Mouse (Mus musculus) kidney, postnatal 0 days (tissue): ENCODE measurements around the gene Pdrg1. TPM values are rescaled to one million over a fixed set of nuclear protein-coding genes. Genes with fewer than 3 reads are reported as not detected.

Experiments
- ATAC-seq: fragments of 200-750 bp; cut with Nextera tagmentation; replicated peaks from 2 replicates; pipeline ENCODE4 v1.8.0; 2017; ENCODE audit warnings: low read depth, moderate number of reproducible peaks, moderate TSS enrichment, moderate library complexity; ENCODE audit not compliant: low FRiP score
- DNase-seq: peaks from one replicate; pipeline ENCODE4 v3.0.0-alpha.2; 2016; ENCODE audit warnings: low spot score
- H3K27ac ChIP-seq: fragments of 300-500 bp; sonication (generic); 2 replicates; pipeline ENCODE4 v1.5.1; 2014; ENCODE audit warnings: mild to moderate bottlenecking
- H3K27me3 ChIP-seq: fragments of 300-500 bp; sonication (generic); 2 replicates; pipeline ENCODE4 v1.6.1; 2014; ENCODE audit warnings: low read length, mixed read lengths; ENCODE audit not compliant: insufficient read depth
- H3K36me3 ChIP-seq: fragments of 300-500 bp; sonication (generic); 2 replicates; pipeline ENCODE4 v1.6.1; 2014; ENCODE audit warnings: low read length, mixed read lengths; ENCODE audit not compliant: insufficient read depth
- H3K4me1 ChIP-seq: fragments of 300-500 bp; sonication (generic); replicated peaks from 2 replicates; pipeline ENCODE4 v1.6.1; 2014; ENCODE audit warnings: antibody characterized with exemption, low read length, mixed read lengths; ENCODE audit not compliant: insufficient read depth
- H3K4me2 ChIP-seq: fragments of 300-500 bp; sonication (generic); 2 replicates; pipeline ENCODE4 v1.6.1; 2014; ENCODE audit warnings: mild to moderate bottlenecking, low read length, moderate library complexity, mixed read lengths
- H3K4me3 ChIP-seq: fragments of 300-500 bp; sonication (generic); replicated peaks from 2 replicates; pipeline ENCODE4 v1.5.1; 2014; ENCODE audit warnings: low read depth, low read length
- H3K9ac ChIP-seq: fragments of 300-500 bp; sonication (generic); 2 replicates; pipeline ENCODE4 v1.6.1; 2014; ENCODE audit warnings: low read depth, low read length
- H3K9me3 ChIP-seq: fragments of 300-500 bp; sonication (generic); replicated peaks from 2 replicates; pipeline ENCODE4 v1.6.1; 2016; ENCODE audit warnings: low read length, inconsistent platforms, mixed read lengths
- CTCF ChIP-seq: IDR thresholded peaks from 2 replicates; pipeline ENCODE4 v1.5.1; 2016; ENCODE audit warnings: antibody characterized with exemption, low read depth, mild to moderate bottlenecking, moderate library complexity
- WGBS: fragments of 180-500 bp; shearing (Covaris S2); extraction: QIAGEN DNeasy Blood & Tissue Kit; methylation state at CpG from one replicate; pipeline ENCODE4 v1.1.7; 2014; 5-methylcytosine and 5-hydroxymethylcytosine counted together
- polyA plus RNA-seq: library from polyadenylated mRNA; unstranded; fragments of >200 nt; fragmentation: Nextera tagmentation; extraction: Ambion mirVana; gene quantifications from 2 replicates; pipeline ENCODE4 v1.2.1, GENCODE M21; 2015

Gene Pdrg1
- polyA plus RNA-seq, 1 experiment from 2014 or later, result 103 TPM

GRCm38 (mm10) chr2:152976991-152977390 is 38.2 kb downstream of the Pdrg1 start:
- Histone ChIP-seq H3K9ac (no peak overlapping the region), H3K27ac (no peak overlapping the region), H3K4me2 (no peak overlapping the region), H3K4me1 (no peaks in the 10 kb centered on the region), H3K4me3 (no peak overlapping the region), H3K9me3 (no peaks in the 10 kb centered on the region), H3K36me3 (no peaks in the 10 kb centered on the region), H3K27me3 (no peaks in the 10 kb centered on the region)
- WGBS, result 63% methylated on average over 3 of the region's 3 CpGs
- DNase-seq (no peak), ATAC-seq (no peak)
- no peak for TF ChIP-seq CTCF

GRCm38 (mm10) chr2:152965555-152965954 is 49.7 kb downstream of the Pdrg1 start:
- Histone ChIP-seq H3K27ac (no peak overlapping the region), H3K27me3 (no peaks in the 10 kb centered on the region), H3K9ac (no peak overlapping the region), H3K4me2 (no peak overlapping the region), H3K4me3 (no peak overlapping the region), H3K36me3 (no peaks in the 10 kb centered on the region), H3K4me1 (no peaks in the 10 kb centered on the region), H3K9me3 (no peaks in the 10 kb centered on the region)
- no peak for TF ChIP-seq CTCF
- ATAC-seq, result no peak
- WGBS, result 72% methylated on average over 4 of the region's 4 CpGs
- no peak for DNase-seq

DNA sequence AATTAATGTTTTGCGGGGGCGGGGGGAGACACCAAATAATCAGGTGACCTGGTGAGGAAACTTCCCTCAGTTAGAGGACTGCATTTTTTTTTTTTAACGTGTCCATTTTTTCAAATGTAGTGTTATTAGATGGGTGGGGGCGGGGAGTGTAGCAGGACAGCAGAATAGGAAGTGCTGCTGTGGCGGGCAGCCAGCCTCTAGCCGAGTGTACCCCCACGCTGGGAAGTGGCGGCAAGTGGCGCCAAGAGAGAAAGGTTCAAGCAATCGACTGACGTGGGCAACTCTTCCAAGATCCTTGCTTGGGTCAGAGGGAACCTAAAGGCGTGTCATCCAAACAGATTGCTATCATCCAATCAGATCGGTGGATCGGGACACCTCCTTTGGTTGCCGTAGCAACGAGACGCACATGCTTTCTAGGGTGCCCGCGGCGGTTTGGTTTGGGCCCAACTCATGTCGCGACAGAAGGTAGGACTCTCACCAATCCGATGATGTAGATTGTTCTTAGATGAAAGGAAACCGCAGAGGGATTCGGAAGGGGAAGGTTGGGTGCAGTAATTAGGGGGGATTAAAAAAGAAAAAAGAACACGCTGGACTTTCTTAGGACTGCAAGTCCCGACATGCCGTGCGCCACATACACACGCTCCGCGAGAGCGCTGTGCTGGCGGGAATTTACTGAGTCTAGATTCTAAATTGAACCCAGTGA is 53.0 kb downstream of the Pdrg1 start, which contains the start of gene Ttll9:
Ttll9 (plus strand) TSS at position 395 of the 703 bp plus-strand sequence.
- 3% methylated on average over 34 of the region's 34 CpGs for WGBS
- ATAC-seq, result peak; percentile 92
- no peak for TF ChIP-seq CTCF

More for the DNA sequence above, 53.0 kb downstream of the Pdrg1 start, which contains the start of gene Ttll9:
- H3K27ac ChIP-seq, result no peak within 1 kb of the TSS
- H3K9me3 ChIP-seq, result no peaks in the 10 kb centered on the region
- peak within 1 kb of the TSS; percentile 57 for H3K4me2 ChIP-seq
- H3K4me1 ChIP-seq, result no peaks in the 10 kb centered on the region
- peak within 1 kb of the TSS; percentile 51 for H3K4me3 ChIP-seq
- H3K27me3 ChIP-seq, result no peaks in the 10 kb centered on the region
- peak within 1 kb of the TSS; percentile 49; the same call in 1 of the 2 replicates for H3K9ac ChIP-seq
- DNase-seq, result peak; percentile 91
- H3K36me3 ChIP-seq, result no peaks in the 10 kb centered on the region

Other genes starting within 250 kb of the Pdrg1 start
- 95.6 and 98.7 TPM in 2 replicates for gene Bcl2l1, start 183.7 kb downstream of the Pdrg1 start, polyA plus RNA-seq
- 37.3 and 41.4 TPM in 2 replicates for gene Tpx2, start 167.5 kb downstream of the Pdrg1 start, polyA plus RNA-seq
- 0.14 and 0.21 TPM in 2 replicates for gene Mylk2, start 104.1 kb downstream of the Pdrg1 start, polyA plus RNA-seq
- gene Foxs1, start 82.2 kb downstream of the Pdrg1 start, polyA plus RNA-seq, result 9.4 and 10.4 TPM in 2 replicates
- gene Dusp15, start 63.7 kb downstream of the Pdrg1 start, polyA plus RNA-seq, result 6.9 and 8.8 TPM in 2 replicates
- gene Ttll9, start 52.9 kb downstream of the Pdrg1 start, polyA plus RNA-seq, result 0.64 and 0.75 TPM in 2 replicates
- gene Xkr7, start 16.4 kb upstream of the Pdrg1 start, polyA plus RNA-seq, result not detected in 2 replicates
- gene Ccm2l, start 50.5 kb upstream of the Pdrg1 start, polyA plus RNA-seq, result 3.4 TPM in 2 replicates
- 3.6 and 4.3 TPM in 2 replicates for gene Hck, start 93.0 kb upstream of the Pdrg1 start, polyA plus RNA-seq
- 68.1 and 74.5 TPM in 2 replicates for gene Tm9sf4, start 145.9 kb upstream of the Pdrg1 start, polyA plus RNA-seq
- gene Tspyl3, start 210.0 kb upstream of the Pdrg1 start, polyA plus RNA-seq, result 9.3 and 10.6 TPM in 2 replicates
- 7.8 and 8.2 TPM in 2 replicates for gene Plagl2, start 226.0 kb upstream of the Pdrg1 start, polyA plus RNA-seq
- 3.6 and 4.6 TPM in 2 replicates for gene Pofut1, start 226.1 kb upstream of the Pdrg1 start, polyA plus RNA-seq